Mouse (Mus musculus) mouse trophoblast stem cell (cell line): ENCODE results near the gene Spty2d1.
"Not testable (repeated sequence)": the region's sequence is repeated elsewhere in the genome, so short reads cannot be mapped to it uniquely, and the experiment has no call there.

Experiments used
- in situ Hi-C, 2 experiments: fragments of 300-500 bp; cut with MseI, MboI; formaldehyde crosslinking; loops; 2 replicates in 1 of 2; 3 replicates in 1 of 2; pipeline ENCODE4 v1.15.1; 2025

The Spty2d1 gene

GRCm38 (mm10) chr7:46993079-46993478 lies 15.1 kb downstream of the Spty2d1 start:
- in situ Hi-C loops = no loop called here

- in situ Hi-C loops = not testable (repeated sequence)
These were observed 18.8 kb downstream of the Spty2d1 start for GRCm38 (mm10) chr7:46989387-46989786.

DNA sequence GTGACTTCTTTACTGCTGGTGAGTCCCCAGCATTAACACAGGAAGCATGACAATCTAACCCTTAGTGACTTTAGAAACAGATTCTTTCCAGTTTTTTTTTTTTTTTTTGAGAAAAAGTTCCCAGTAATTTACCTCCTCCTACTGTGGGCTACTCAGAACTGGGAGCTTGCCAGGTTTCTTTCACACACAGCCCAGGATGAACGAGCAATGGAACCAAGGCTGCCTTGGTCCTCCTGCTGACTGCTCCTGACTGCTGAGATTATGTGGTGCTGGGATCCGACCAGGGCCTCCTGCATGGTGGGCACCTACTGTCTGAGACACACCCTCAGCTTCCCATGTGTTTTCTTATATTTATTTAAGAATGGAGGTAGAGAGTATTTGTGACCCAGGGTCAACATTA lies 21.1 kb downstream of the Spty2d1 start:
- in situ Hi-C loops = no loop called here

- in situ Hi-C loops = no loop called here
These were observed 21.6 kb downstream of the Spty2d1 start for GRCm38 (mm10) chr7:46986646-46987045.

DNA sequence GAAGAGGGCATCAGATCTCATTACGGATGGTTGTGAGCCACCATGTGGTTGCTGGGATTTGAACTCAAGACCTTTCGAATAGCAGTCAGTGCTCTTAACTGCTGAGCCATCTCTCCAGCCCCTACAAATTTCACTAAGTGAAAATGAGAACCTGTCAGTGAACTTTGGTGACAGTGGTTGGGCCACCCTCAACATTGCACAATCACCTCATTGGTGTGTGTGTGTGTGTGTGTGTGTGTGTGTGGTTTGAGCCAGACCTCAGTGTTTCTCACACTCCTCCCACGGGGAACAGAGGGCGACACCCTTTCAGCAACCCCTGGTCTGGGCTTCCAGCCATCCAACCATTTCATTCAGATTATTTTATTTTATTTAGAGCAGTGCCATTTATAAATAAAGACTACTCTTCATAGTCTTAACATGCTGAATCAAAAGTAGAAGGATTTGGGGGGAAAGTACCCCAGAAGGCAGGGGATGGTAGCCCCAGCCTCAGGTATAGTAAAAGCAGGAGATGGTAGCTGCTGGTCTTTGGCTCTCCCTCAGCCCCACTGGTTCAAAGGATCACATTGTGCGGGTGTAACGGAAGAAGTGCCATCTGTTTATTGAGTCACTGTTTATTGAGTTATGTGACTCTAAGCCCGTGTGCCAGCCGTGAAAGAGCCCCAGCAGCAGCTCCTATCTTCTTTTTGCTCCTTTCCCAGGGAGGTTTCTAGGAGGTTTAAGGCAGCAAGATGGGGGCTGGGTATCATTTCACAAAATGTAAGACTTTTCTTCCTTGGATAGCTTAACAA lies 22.3 kb downstream of the Spty2d1 start:
- in situ Hi-C loops = no loop called here

DNA sequence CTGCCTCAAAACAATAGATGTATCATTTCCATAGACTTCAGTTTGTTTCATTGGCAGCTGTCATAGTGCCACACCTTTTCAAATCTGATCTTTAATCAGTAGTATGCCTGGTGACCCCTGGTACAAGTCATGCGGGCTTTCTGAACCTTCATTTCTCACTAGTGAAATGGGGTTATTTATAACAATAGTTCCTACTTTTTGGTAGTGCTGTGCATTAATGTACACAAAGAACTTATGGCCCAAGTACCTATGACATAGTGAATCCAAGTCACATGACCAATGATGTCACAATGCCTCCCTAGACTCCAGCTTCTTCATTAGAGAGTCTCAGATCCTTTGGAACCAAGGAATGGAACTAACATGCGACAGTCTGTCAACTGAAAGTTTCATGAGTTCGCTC lies 24.9 kb downstream of the Spty2d1 start, which contains the start of gene Gm9999:
Gene Gm9999, plus strand, starts transcription at position 301 of the 400 bp plus-strand sequence.
- in situ Hi-C loops = no loop called here

GRCm38 (mm10) chr7:46975456-46975855 lies 32.8 kb downstream of the Spty2d1 start:
- in situ Hi-C loops = no loop called here

- in situ Hi-C loops = no loop called here
These were observed 33.6 kb downstream of the Spty2d1 start for GRCm38 (mm10) chr7:46974648-46975047.

- in situ Hi-C loops = no loop called here
These were observed 38.3 kb downstream of the Spty2d1 start for GRCm38 (mm10) chr7:46969898-46970297.

GRCm38 (mm10) chr7:46964070-46964469 lies 44.1 kb downstream of the Spty2d1 start:
- in situ Hi-C loops = loop anchor here (5.0 kb wide), 2 partner anchors 43 to 53 kb away; partner anchors contain the start of gene Spty2d1 (in 1 of the 2)

DNA sequence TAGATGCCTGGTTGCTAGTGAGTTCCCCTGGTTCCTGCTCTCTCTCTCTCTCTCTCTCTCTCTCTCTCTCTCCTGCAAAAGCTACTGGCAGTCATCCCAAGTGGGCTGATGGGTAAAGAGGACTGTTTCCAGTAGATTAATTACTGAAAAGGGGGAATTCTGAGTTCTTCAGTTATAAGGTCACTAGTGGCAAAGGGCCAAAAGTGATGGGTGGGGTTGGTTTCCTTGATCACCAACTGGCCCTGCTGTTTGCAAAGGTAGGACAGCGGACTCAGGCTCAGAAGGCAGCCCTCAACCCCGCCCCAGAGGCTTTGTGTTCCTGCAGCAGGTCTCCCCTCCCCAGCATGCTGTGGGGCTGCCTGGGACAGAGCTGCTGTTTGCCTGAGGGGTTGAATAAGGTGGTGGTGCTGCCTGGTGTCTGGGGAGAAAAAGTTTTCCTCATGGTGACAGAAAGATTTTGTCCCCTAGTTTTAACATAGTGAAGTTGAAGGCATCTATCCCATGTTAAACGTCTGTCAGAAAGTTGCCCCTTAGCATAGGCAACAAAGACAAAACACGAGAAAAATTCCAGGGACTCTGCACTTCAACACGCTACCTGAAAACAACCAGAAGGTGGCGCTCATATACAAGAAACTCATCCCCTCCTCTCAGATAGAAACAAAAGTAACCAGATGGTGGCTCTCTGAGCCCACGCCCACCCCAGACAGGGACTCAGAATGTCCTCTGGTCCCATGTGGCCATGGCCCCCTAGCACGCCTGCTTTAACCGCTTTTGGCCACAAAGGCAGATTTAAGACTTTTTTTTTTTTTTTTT lies 45.2 kb downstream of the Spty2d1 start:
- in situ Hi-C loops = loop anchor here (5.0 kb wide), 2 partner anchors 44 to 54 kb away; partner anchors contain the start of gene Spty2d1 (in 1 of the 2)

DNA sequence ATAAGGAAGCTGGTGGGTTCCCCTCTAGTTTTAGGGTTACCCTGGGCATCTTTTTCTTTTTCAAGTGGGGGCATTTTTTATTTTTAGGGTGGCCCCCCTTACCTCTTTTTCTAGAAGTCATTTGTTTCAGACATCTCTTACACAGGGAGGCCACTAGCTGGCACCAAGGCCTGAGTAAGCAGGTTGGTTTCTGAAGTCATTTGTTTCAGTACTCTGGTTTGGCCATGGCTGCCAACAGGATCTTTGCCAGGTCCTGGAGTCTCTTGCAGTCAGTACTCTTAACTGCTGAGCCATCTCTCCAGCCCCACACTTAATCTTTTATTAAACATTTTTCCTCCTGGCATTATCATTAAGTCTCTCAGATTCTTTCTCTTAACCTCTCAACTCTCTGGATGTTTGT lies 46.1 kb downstream of the Spty2d1 start:
- in situ Hi-C loops = loop anchor here (5.0 kb wide), 2 partner anchors 45 to 55 kb away; partner anchors contain the start of gene Spty2d1 (in 1 of the 2)

- in situ Hi-C loops = loop anchor here (5.0 kb wide), 2 partner anchors 46 to 56 kb away; partner anchors contain the start of gene Spty2d1 (in 1 of the 2)
These were observed 47.2 kb downstream of the Spty2d1 start for GRCm38 (mm10) chr7:46960991-46961390.

DNA sequence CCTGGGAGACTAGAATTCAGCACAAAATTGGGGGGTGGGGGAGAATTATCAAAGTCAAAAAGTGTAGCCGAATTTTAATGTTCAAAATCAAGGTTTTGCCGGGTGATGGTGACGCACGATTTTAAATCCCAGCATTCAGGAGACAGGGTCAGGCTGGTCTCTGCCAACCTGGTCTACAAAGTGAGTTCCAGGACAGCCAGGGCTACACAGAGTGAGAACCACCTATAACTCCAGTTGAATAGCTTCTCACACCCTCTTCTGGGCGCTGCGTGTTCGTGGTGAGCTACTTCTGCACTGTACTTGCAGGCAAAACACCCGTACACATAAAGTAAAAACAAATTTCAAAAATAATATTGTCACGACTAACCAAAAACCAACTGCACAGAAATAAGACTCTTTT lies 49.4 kb downstream of the Spty2d1 start:
- in situ Hi-C loops = no loop called here

DNA sequence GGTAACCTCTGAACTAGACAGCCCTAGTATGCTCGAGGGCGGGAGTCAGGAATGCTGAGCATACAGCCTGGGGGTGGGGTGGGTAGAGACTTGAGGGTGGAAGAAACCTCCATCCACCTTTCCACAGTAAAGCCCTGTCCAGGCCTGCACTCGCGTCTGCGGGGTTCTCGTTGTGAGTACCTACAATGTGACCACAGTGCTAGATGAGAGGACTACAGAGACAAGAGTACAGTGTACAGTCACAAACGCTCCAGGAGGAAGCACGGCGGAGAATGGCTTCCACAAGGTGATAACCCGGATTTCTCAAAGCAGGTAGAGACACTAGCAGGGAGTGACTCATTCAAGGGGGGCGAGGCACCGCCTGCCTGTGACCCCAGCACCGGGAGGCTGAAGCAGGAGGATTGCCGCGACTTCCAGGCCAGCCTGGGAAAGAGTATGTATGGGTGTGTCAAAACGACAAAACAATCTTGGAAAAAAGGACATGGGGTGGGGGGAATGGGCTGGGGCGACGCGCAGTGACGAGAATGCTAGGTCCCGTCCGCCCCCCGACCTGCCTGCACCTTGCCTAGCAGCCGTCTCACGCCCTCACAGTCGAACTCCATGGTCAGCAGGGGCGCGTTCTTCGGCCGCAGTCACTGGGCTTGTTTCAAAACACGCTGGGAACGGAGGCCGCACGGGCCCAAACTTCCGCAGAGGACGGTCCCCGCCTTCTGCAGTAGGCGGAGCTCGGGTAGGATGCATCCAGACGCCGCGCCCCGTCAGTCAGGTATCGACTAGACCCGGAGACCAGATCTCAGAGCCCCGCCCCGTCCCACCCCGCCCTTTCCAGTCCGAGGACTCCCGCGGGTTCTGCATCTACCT lies 50.1 kb downstream of the Spty2d1 start, which contains the start of gene Uevld:
Gene Uevld, minus strand, starts transcription at position 697 of the 861 bp plus-strand sequence.
- in situ Hi-C loops = no loop called here
